Mouse (Mus musculus) right cerebral cortex, postnatal 14 days (tissue): ENCODE results near the gene Trim28.

Experiments
- DNase-seq: peaks from one replicate; pipeline ENCODE4 v3.0.0; 2022

The Trim28 gene

DNA sequence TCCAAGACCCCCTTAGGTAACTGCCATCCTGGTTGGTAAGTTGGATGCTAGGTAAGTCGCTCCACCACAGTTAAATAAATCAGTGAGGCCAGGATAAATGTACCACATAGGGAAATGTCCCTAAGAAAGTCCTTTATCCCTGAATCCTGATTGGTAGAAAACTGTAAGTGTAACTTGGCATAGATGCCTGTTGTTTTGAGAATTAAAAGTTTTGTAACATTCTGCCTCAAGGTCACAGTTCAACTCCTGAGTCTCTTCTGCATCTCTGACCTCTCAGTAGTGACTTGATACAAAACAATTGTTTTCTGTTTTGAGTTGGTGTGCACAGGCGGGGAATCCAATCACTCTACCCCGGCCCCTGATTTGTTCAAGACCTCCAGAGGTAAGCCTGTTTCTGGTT, at the start of gene Trim28:
Gene Trim28, plus strand, starts transcription at position 264 of the 400 bp plus-strand sequence.
- DNase-seq: no peak

DNA sequence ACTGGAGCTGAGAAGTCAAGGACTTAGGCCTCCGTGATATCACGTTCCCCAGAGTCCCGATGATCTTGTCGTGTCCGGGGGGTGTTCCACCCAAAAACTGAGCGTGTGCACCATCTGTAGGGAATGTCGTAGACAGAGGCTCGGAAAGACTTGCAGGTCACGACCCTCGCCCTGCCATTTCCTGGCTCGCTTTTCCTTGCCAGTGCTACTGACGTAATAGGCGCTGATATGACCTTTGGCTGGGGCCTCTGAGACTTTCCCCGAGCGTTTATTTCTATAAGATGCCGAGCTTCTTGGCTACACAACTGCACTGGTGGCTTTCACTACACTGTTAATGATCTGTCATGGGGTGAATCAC, 49.1 kb upstream of the Trim28 start:
- no peak for DNase-seq

DNA sequence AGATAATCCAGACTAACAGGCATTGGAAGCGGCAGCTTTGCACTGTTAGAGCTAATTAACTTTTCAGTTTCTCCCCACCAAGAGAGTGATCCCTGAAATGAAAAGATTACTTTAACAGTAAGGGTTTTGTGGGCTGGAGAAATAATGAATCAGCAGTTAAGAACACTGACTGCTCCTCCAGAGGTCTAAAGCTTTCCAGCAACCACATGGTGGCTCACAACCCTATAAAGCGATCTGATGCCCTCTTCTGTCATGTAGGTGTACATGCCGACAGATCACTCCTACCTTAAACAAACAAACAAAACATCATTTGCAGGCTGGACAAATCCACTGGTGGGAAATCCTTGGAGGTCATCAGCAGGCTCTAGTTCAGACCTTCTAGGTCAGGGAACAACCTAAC, 44.0 kb upstream of the Trim28 start:
- DNase-seq: no peak

DNA sequence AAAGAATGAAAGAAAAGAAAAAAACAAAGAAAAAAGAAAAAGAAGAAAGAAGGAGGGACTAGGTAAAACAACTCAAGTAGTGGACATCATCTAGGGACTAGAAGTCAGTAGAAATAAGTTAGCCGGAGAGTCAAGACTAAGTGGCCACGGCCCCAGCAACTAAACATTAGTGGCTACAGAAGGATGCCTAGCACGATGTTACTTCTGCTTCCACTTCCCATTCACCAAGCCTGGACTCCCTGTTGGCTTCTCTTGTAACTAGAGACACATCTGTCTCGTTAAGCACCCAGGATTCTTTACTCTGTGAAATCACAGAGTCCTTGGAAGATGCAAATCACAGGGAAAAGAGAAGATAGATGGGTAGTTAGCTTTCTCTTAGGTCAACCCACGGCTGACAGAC, 41.4 kb upstream of the Trim28 start:
- DNase-seq: no peak

DNA sequence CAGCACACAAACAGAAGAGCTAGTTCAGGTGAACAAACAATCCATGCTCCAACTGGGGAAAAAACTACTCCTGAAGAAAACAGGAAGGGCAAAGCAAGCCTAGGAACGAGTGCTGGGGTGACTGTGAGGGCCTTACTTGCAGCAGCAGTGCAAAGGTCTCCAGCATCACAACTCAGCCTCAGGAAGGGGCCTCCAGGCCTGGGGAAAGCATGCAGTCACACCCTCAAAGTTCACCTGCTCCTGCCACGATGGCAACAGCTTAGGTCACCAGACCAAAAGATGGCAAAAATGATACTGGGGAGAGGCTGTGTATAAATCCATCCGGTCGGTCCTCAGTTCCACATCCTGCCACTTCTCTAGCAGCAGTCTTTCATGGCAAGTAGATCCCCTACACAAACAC, 40.0 kb upstream of the Trim28 start:
- DNase-seq: no peak

DNA sequence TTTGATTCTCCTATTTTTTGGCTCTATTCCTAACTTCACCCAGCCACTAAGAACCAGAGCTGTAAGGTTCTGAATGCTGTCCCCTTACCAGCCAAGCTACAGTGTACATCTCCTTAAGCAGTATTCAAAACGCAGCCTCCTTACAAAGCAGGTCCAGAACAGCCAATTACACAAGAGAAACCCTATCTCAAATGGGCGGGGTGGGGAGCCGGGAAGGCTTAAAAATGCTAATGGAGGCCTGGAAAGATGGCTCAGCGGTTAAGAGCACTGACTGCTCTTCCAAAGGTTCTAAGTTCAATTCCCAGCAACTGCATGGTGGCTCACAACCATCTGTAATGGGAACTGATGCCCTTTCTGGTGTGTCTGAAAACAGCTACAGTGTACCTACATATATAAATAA, 39.2 kb upstream of the Trim28 start:
- no peak for DNase-seq

DNA sequence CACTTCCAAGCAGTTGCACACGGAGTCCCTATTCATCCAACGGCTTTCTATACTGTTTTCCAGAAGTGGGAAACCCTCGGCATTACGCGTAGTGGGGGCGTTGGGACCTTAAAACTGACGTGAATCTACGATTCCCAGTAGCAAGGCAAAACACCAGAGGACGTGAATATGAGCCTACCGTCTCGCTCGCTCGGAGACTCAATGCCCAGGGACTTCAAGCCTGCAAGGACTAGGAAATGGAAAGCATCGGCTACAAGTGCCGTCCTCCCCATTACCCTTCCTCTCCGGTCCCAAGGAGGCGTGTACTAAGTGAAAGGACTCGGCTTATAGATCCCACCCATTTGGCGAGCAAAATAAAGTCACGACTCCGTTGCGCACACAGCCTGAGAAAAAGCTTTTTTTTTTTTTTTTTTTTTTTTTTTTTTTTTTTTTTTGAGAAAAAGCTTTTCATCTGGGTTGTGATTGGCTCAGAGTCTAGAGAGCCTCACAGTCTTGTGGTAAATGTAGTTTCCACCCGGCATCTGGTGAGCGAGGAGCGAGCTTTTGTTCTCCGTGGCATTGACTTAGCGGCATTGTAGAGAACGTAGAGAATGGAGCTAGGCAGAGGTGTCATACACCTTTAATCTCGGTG, 37.3 kb upstream of the Trim28 start:
- peak; percentile 54 for DNase-seq

DNA sequence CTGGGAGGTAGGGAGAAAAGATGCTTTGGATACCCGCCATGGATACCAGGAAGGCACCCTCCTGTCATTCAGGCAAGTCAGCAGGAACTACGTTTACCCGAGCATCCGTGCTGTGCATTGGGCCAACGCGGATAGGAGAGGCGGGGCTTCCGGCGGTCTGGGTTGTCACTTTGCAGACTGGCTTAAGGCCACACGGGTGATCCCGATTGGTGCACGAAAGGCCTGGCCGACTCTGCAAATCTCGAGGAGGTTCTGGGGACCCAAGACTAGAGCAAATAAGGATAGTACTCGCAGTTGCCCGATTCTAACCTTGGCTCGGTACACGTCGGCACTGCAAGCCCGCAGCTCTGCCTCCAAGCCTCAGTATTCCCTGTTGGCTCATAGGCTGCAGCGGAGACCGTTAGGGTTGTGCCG, 33.2 kb upstream of the Trim28 start, which contains the start of gene Zfp324:
Gene Zfp324, plus strand, starts transcription at position 161 of the 414 bp plus-strand sequence.
- DNase-seq: peak; percentile 85

DNA sequence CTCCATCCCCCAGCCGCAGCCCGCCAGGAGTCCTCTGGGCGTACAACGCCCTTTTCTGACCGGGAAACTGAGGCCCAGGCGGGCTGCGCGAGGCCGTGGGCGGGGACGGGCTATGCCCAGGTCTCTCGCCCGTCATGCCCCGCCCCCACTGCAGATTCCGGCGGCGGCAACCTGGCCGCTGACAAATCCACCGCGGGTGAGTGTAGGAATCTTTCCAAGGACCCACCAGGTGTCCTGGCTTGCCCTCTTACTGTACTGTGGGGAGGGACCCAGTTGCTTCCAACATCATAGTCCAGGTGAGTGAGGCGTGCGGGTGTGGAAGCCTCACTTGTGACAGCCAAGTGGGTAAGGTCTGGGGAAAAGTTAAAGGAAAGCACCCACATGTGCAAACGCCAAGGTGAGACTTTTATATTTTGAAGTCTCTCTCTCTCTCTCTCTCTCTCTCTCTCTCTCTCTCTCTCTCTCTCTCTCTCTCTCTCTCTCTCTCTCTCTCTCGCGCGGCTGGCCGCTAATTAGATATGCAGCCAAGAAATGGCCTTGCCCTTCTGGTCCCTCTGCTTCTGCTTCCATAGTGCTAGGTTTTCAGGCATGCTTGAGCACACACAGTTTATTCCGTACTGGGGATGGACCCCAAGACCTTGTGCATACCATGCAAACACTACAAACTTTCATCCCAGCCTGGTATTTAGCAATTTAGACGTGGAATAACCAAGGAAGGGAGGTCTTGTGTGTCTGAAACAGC, 32.6 kb upstream of the Trim28 start:
- peak; percentile 60 for DNase-seq

DNA sequence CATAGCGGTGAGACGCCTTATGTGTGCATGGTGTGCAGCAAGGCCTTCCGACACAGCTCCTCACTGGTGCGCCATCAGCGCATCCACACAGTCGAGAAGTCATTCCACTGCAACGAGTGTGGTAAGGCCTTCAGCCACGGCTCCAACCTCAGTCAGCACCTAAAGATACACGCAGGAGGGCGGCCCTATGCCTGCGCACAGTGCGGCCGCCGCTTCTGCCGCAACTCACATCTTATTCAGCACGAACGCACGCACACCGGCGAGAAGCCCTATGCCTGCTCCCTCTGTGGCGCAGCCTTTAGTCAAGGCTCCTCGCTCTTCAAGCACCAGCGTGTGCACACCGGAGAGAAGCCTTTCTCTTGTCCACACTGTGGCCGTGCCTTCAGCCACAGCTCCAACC, 28.0 kb upstream of the Trim28 start:
- DNase-seq: no peak

DNA sequence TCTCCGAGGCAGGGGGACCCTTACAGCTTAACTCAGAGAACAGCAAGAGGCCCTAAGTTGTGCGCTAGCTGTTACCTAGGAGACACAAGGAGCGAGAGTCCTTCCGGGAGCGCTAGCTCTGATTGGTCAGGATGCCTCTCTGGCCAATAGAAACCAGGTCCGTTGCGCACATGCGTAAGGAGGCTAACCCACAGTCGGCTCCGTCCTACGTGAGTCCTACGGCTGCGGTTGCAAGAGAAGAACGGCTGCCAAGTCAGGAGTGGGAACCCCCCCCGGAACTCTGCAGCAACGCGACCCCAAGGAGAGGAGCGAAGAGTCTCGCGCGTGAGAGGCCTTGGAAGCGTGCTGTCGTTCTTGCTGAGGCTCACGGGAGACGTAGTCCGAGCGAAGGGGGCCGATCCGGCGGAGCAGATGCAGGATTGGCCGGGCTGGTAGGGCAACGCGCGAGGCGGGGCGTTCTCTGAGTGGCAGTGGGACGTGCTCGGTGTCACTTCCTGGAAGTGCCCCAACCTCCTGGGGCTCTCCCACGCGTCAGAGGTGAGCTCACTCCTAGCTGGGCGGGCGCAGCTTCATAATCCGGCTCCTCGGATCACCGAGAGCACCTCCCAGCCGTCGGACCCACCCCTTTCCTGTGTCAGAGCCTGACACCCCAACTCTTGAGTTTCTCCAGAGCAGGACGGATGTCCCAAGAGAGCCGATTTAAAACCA, 21.1 kb upstream of the Trim28 start, which contains the start of gene Zfp446:
Gene Zfp446, plus strand, starts transcription at position 167 of the 708 bp plus-strand sequence.
- DNase-seq: peak; percentile 98

DNA sequence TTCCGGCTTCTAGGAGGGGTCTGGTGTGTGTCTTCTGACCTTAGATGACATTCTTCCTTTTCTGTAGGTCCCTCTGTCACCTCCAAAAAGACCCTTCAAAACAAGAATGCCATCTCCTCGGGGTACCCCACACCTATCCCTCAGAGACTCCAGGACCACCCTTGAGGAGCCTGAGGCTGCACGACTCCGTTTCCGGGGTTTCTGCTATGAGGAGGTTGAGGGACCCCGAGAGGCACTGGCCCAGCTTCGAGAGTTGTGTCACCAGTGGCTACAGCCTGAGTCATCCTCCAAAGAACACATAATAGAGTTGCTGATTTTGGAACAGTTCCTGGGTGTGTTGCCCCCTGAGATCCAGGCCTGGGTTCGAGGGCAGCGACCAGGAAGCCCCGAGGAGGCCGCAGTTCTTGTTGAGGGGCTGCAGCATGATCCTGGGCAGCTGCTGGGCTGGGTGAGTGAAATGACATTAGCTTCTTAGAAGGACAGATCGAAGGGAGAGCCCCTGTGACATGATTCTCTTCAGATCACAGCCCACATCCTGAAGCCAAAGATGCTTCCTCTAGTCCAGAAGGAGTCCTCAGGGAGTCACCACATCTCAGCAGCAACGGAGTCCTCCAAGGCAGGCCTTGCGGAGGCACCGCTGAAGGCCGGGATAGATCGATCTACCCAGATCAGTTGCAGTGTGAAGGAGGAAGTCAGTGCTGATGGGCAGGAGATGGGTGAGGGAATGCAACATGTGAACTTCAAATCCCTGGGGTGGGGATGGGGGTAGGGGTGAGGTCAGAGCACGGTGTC, 19.8 kb upstream of the Trim28 start:
- DNase-seq: no peak

DNA sequence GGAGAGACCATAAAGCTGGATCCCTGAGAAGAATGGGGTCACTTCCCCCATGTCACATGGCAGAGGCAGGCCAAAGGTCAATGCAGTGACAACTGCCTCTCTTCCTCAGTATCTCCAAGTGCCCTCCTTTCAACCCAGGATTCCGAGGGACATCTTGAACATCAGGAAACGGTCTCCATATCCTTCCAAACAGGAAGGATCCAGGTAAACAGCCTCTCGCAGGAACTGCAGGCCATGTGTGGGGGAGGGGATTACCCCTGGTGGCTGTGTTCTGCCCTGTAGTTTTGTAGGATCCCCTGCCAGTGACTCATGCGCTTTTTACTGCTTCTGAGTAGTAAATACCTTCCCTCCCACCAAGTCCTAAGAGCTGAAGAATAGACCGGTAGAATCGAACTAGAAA, 19.1 kb upstream of the Trim28 start:
- no peak for DNase-seq

DNA sequence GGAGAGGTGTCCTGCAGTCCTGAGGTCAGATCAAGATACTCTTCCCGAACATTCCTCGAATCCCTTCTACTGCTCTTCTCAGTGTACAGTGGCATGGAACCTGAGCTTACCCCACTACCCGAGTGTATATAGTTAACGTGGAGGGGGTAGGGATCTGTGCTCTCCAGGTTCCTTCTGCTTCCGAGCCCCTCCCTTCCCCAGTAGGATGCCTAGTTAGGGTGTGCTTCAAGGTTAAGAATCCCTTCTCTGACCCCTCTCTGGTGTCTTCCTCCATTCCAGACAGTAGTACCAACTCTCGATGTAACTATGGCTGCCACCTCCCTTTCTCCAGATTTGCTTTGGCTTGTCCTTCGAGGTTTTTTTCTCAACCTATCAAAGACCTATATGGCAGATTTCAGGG, 18.6 kb upstream of the Trim28 start:
- no peak for DNase-seq

DNA sequence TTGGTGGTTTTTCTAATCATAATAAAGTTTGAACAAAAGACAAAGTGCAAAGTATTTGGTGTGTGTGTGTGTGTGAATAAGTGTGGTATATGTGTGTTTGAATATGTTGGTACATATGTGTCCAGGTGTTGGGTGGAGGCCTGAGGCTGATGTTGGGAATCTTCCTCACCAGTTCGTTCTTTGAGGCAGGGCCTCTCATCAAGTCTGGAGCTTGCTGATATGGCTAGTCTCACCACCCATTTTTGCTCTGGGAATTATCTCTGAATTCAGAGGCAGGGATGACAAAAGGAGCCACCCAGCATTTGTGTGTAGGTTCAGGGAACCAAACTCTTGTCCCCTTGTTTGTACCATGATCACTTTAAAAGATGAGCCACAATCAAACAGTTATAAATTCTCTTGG, 13.2 kb upstream of the Trim28 start:
- DNase-seq: no peak

DNA sequence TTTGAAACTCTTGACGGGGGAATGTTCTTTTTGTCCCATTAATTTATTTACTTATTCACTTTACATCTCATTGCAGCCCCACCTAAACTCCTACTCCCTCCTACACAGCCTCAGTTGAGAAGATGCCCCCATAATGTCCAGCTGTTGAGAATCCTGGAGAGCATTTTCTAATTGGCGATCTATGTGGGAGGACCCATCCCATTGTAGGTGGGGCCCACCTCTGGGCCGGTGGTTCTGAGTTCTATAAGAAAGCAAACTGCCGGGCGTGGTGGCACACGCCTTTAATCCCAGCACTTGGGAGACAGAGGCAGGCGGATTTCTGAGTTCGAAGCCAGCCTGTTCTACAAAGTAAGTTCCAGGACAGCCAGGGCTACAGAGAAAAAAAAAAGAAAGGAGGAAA, 12.0 kb upstream of the Trim28 start:
- no peak for DNase-seq

DNA sequence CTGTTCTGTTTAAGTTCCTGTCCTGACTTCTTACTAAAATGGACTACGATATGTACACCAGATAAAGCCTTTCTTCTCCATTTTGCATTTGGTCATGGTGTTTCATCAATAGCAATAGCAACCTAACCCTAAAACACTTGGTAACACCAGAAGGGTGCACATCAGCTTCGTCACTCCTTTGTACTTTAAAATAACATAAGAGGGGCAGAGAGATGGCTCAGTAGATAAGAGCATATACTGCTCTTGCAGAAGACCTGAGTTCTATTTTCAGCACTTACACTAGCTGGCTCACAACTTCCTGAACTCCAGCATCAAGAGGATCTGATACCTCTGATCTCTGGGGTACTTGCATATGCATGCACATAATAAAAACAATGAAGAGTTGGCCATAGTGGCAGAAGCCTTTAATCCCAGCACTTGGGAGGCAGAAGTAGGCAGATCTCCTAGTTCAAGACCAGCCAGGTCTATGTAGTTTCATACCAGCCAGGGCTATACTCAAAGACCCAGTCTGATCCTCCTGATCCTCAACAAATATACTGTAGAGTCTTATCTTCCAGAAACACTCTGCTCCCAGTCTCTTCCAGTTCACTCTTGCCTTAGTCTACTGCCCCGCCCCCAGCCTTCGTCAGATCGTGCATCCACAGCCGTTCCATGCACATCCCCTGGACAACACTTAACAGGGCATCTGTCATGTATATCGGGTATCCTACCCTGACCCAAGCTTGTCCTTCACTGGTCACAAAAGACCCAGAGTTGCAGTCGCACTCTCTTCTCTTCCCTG, 11.3 kb upstream of the Trim28 start:
- no peak for DNase-seq

DNA sequence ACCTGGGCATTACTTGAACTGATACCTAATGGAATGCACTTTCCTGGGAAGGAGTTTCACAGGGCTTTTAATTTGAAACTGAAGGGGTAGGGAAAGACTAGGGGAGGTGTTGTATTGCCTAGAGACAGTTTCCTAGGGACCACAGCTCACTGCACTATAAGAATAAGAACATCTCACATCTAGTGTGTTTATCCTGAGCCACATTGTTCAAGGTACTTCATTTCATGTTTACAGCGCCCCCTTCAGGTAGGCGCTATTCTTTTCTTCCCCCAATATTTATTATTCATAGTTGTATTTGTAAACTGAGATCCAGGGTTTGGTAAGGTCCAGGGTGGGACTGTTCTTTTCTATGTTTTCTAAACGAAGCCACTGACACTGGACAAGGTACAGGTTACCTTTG, 6.7 kb upstream of the Trim28 start:
- no peak for DNase-seq

DNA sequence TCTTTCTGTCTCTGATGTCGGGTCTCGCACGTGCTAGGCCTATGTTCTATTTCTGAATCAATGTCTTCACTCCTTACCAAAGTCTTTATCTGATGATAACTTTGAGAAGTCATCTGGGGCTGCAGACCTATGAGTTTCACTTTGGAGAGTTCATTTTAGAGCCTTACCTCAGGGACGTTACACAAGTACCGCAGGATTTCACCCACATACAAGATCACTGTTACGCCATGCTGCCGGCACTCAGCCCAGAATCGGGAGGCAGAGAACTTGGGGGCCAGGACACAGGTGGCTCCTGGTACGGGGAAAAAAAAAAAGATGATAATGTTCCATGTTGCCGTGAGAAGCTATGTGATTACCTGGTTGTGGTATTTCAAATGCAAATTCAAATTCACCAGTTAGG, 5.8 kb upstream of the Trim28 start:
- no peak for DNase-seq

DNA sequence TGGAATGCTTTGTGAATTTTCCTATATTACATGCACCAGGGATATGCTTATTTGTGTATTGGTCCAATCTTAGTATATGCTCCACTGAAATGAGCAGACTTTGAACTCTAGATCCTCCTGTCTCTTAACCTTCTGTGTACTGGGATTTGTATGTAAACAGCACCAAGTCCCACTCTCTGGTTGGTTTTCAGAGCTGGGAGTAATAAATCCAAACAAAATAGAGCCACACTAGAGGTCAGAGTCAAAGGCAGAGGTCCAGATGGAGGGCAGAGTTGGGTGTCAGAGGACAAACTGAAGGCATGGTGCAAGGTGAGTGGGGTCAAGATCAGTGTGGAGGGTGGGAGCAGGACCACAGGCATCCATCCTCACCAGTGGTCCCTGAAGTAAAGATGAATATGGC, 3.1 kb upstream of the Trim28 start:
- DNase-seq: no peak

DNA sequence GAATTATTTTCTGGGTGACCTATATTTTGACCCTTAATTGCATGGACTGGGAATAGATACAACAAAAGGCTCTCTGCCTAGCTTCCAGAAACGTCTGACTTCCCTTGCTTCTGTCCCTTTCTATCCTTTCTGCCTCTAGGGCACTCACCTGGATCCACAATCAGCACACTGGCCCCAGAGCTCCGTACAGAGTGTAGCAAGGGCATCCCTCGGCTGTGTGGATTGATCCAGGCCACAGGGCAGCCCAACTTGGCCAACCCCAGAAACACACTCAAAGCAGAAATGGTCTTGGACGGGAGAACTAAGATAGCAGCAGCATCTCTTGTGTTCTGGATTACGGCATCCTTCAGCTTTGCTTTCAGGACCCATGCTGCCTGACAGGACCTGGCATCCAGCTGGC, 1.7 kb upstream of the Trim28 start:
- no peak for DNase-seq

DNA sequence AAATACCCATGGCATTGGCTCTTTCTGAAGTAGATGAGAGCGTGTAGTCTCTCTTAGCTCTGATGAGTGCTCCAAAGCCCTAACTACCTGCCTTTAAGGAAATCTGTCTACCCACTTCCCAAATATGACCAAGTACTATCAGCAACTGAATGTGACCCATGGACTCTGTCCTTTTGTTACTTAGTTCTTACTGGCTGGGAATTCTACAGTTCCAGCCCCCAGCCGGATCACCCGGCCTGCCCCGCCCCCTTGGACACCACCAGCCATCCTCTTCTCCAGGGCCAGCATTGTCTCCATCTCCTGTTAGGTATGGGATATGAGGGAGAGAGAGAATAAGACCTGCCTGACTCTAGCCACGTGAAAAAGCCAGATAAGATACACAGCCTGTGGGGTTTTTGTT, 861 bp upstream of the Trim28 start, which contains the start of gene Slc27a5:
Gene Slc27a5, minus strand, starts transcription at position 140 of the 400 bp plus-strand sequence.
- no peak for DNase-seq
